Mouse (Mus musculus) limb, embryonic 13.5 days (tissue): ENCODE data around the gene Cacnb2. TPM values are rescaled to one million over a fixed set of nuclear protein-coding genes. Genes with fewer than 3 reads are reported as not detected.
"Not testable (repeated sequence)": the region's sequence is repeated elsewhere in the genome, so short reads cannot be mapped to it uniquely, and the experiment has no call there.

ENCODE experiments used
- ATAC-seq: fragments of 200-750 bp; cut with Nextera tagmentation; 2 replicates; pipeline ENCODE4 v1.8.0; 2017; ENCODE audit warnings: low read depth, moderate number of reproducible peaks, moderate TSS enrichment; ENCODE audit not compliant: low FRiP score
- H3K27ac ChIP-seq: fragments of 300-500 bp; sonication (generic); 2 replicates; pipeline ENCODE4 v1.5.1; 2015; ENCODE audit warnings: inconsistent platforms, mild to moderate bottlenecking, moderate library complexity
- H3K27me3 ChIP-seq: fragments of 300-500 bp; sonication (generic); 2 replicates; pipeline ENCODE4 v1.6.1; 2015; ENCODE audit warnings: mild to moderate bottlenecking, inconsistent platforms
- H3K36me3 ChIP-seq: fragments of 300-500 bp; sonication (generic); 2 replicates; pipeline ENCODE4 v1.6.1; 2015; ENCODE audit warnings: inconsistent platforms, mild to moderate bottlenecking, moderate library complexity
- H3K4me1 ChIP-seq: fragments of 300-500 bp; sonication (generic); 2 replicates; pipeline ENCODE4 v1.6.1; 2015; ENCODE audit warnings: inconsistent platforms
- H3K4me2 ChIP-seq: fragments of 300-500 bp; sonication (generic); replicated peaks from 2 replicates; pipeline ENCODE4 v1.6.1; 2015; ENCODE audit warnings: inconsistent platforms, mild to moderate bottlenecking, moderate library complexity
- H3K4me3 ChIP-seq: fragments of 300-500 bp; sonication (generic); 2 replicates; pipeline ENCODE4 v1.5.1; 2015; ENCODE audit warnings: moderate library complexity, mild to moderate bottlenecking, inconsistent platforms
- H3K9ac ChIP-seq: fragments of 300-500 bp; sonication (generic); 2 replicates; pipeline ENCODE4 v1.6.1; 2015; ENCODE audit warnings: mild to moderate bottlenecking, inconsistent platforms
- H3K9me3 ChIP-seq: fragments of 300-500 bp; sonication (generic); 2 replicates; pipeline ENCODE4 v1.6.1; 2016; ENCODE audit warnings: inconsistent platforms
- WGBS: fragments of 180-500 bp; shearing (Covaris S2); methylation state at CpG from one replicate; pipeline ENCODE4 v1.1.7; 2015; 5-methylcytosine and 5-hydroxymethylcytosine counted together
- polyA plus RNA-seq: library from polyadenylated mRNA; unstranded; fragments of >200 nt; fragmentation: Nextera tagmentation; extraction: Ambion mirVana; gene quantifications from 2 replicates; pipeline ENCODE4 v1.2.1, GENCODE M21; 2015

Cacnb2 gene
- polyA plus RNA-seq, 1 experiment from 2014 or later: 2.3 TPM

- H3K9ac ChIP-seq, H3K9me3 ChIP-seq, H3K27ac ChIP-seq, H3K4me3 ChIP-seq, H3K4me2 ChIP-seq, ATAC-seq, H3K27me3 ChIP-seq, H3K36me3 ChIP-seq, H3K4me1 ChIP-seq: not testable (repeated sequence)
- WGBS: 92% methylated on average over 13 of the region's 13 CpGs
Observed at GRCm38 (mm10) chr2:14726601-14727000, 123.7 kb downstream of the Cacnb2 start.

GRCm38 (mm10) chr2:14738927-14739326 lies 136.0 kb downstream of the Cacnb2 start:
- H3K9me3 ChIP-seq: no peaks in the 10 kb centered on the region
- no peaks in the 10 kb centered on the region for H3K27me3 ChIP-seq
- peak overlapping the region; percentile 39 for H3K4me2 ChIP-seq
- H3K9ac ChIP-seq: 0 out of 2 replicates have a peak overlapping the region, but pooled peaks have one; percentile 35
- no peaks in the 10 kb centered on the region for H3K36me3 ChIP-seq
- no peak overlapping the region for H3K4me3 ChIP-seq
- 36% methylated on average over 9 of the region's 9 CpGs for WGBS
- peak; percentile 49; the same call in 1 of the 2 replicates for ATAC-seq
- H3K4me1 ChIP-seq: peaks cover 14% of the 10 kb centered on the region
- no peak overlapping the region; the same call in 1 of the 2 replicates for H3K27ac ChIP-seq

GRCm38 (mm10) chr2:14739510-14739909 lies 136.6 kb downstream of the Cacnb2 start:
- Histone ChIP-seq H3K9ac (no peak overlapping the region), H3K36me3 (no peaks in the 10 kb centered on the region), H3K27ac (no peak overlapping the region), H3K27me3 (no peaks in the 10 kb centered on the region), H3K4me2 (peak overlapping the region; percentile 39), H3K4me3 (no peak overlapping the region), H3K9me3 (no peaks in the 10 kb centered on the region), H3K4me1 (peaks cover 14% of the 10 kb centered on the region)
- ATAC-seq: 0 out of 2 replicates have a peak, but pooled peaks have one; percentile 24
- WGBS: 75% methylated on average over 15 of the region's 15 CpGs

- H3K27me3 ChIP-seq: no peaks in the 10 kb centered on the region
- no peak overlapping the region for H3K27ac ChIP-seq
- no peaks in the 10 kb centered on the region for H3K36me3 ChIP-seq
- no peak overlapping the region for H3K4me3 ChIP-seq
- no peak overlapping the region for H3K9ac ChIP-seq
- ATAC-seq: no peak
- H3K4me2 ChIP-seq: 0 out of 2 replicates have a peak overlapping the region, but pooled peaks have one; percentile 9
- 54% methylated on average over 7 of the region's 7 CpGs for WGBS
- no peaks in the 10 kb centered on the region for H3K9me3 ChIP-seq
- peaks cover 14% of the 10 kb centered on the region for H3K4me1 ChIP-seq
Observed at GRCm38 (mm10) chr2:14740359-14740758, 137.5 kb downstream of the Cacnb2 start.

- Histone ChIP-seq H3K4me3 (no peak overlapping the region), H3K27ac (no peak overlapping the region), H3K36me3 (no peaks in the 10 kb centered on the region), H3K9me3 (no peaks in the 10 kb centered on the region), H3K4me2 (no peak overlapping the region), H3K27me3 (no peaks in the 10 kb centered on the region), H3K4me1 (peaks cover under 1% of the 10 kb centered on the region; the same call in 1 of the 2 replicates), H3K9ac (no peak overlapping the region)
- no peak for ATAC-seq
- 73% methylated on average over 1 of the region's 1 CpGs for WGBS
Observed at GRCm38 (mm10) chr2:14744761-14745160, 141.9 kb downstream of the Cacnb2 start.

- Histone ChIP-seq H3K36me3 (no peaks in the 10 kb centered on the region), H3K4me2 (no peak overlapping the region), H3K27me3 (no peaks in the 10 kb centered on the region), H3K4me3 (no peak overlapping the region), H3K9me3 (no peaks in the 10 kb centered on the region), H3K9ac (no peak overlapping the region), H3K27ac (no peak overlapping the region), H3K4me1 (no peaks in the 10 kb centered on the region)
- no peak for ATAC-seq
- 59% methylated on average over 4 of the region's 4 CpGs for WGBS
Observed at GRCm38 (mm10) chr2:14762846-14763245, 160.0 kb downstream of the Cacnb2 start.

DNA sequence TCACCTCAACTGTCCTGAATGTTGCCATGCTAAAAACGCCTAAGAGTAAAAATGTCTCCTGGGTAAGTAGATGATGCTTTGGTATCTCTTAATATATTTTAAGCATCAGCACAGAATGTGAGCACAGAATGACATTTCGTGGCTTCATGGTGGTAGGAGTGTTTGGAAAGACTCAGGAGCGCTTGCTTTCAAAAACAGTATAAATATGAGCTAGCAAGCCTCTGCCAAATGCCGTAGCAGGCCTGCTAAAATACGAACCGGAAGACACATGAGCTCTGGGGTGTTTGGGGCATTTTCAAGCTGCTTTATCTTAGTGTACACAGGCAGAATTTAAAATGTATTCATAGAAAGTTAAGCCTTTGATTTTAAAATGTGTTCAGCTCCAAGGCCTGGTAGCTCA lies 161.0 kb downstream of the Cacnb2 start:
- Histone ChIP-seq H3K36me3 (no peaks in the 10 kb centered on the region), H3K27me3 (no peaks in the 10 kb centered on the region), H3K9me3 (no peaks in the 10 kb centered on the region), H3K27ac (no peak overlapping the region), H3K9ac (no peak overlapping the region), H3K4me2 (no peak overlapping the region), H3K4me3 (no peak overlapping the region), H3K4me1 (no peaks in the 10 kb centered on the region)
- 85% methylated on average over 6 of the region's 6 CpGs for WGBS
- ATAC-seq: no peak

GRCm38 (mm10) chr2:14769448-14769847 lies 166.6 kb downstream of the Cacnb2 start:
- H3K4me1 ChIP-seq: no peaks in the 10 kb centered on the region
- no peaks in the 10 kb centered on the region for H3K9me3 ChIP-seq
- H3K27me3 ChIP-seq: no peaks in the 10 kb centered on the region
- no peak overlapping the region for H3K4me3 ChIP-seq
- ATAC-seq: no peak
- no peak overlapping the region for H3K9ac ChIP-seq
- 81% methylated on average over 1 of the region's 1 CpGs for WGBS
- H3K27ac ChIP-seq: no peak overlapping the region
- H3K36me3 ChIP-seq: no peaks in the 10 kb centered on the region
- H3K4me2 ChIP-seq: no peak overlapping the region

GRCm38 (mm10) chr2:14770635-14771034 lies 167.7 kb downstream of the Cacnb2 start:
- 86% methylated on average over 4 of the region's 4 CpGs for WGBS
- no peak overlapping the region for H3K9ac ChIP-seq
- no peaks in the 10 kb centered on the region for H3K27me3 ChIP-seq
- no peak overlapping the region for H3K4me2 ChIP-seq
- no peak for ATAC-seq
- H3K9me3 ChIP-seq: no peaks in the 10 kb centered on the region
- H3K27ac ChIP-seq: no peak overlapping the region
- no peaks in the 10 kb centered on the region for H3K4me1 ChIP-seq
- no peaks in the 10 kb centered on the region for H3K36me3 ChIP-seq
- H3K4me3 ChIP-seq: no peak overlapping the region

GRCm38 (mm10) chr2:14774375-14774774 lies 171.5 kb downstream of the Cacnb2 start:
- no peaks in the 10 kb centered on the region for H3K9me3 ChIP-seq
- no peak overlapping the region for H3K9ac ChIP-seq
- no peaks in the 10 kb centered on the region for H3K4me1 ChIP-seq
- H3K36me3 ChIP-seq: no peaks in the 10 kb centered on the region
- 73% methylated on average over 1 of the region's 1 CpGs for WGBS
- H3K4me3 ChIP-seq: no peak overlapping the region
- H3K27me3 ChIP-seq: no peaks in the 10 kb centered on the region
- H3K27ac ChIP-seq: no peak overlapping the region
- no peak overlapping the region for H3K4me2 ChIP-seq
- no peak for ATAC-seq

GRCm38 (mm10) chr2:14774857-14775495 lies 172.1 kb downstream of the Cacnb2 start:
- Histone ChIP-seq H3K4me3 (no peak overlapping the region), H3K9me3 (no peaks in the 10 kb centered on the region), H3K9ac (no peak overlapping the region), H3K27me3 (no peaks in the 10 kb centered on the region), H3K4me1 (no peaks in the 10 kb centered on the region), H3K4me2 (no peak overlapping the region), H3K36me3 (no peaks in the 10 kb centered on the region), H3K27ac (no peak overlapping the region)
- ATAC-seq: no peak
- 73% methylated on average over 3 of the region's 3 CpGs for whole genome bisulfite sequencing

GRCm38 (mm10) chr2:14787983-14788382 lies 185.1 kb downstream of the Cacnb2 start:
- no peaks in the 10 kb centered on the region for H3K36me3 ChIP-seq
- no peak overlapping the region for H3K9ac ChIP-seq
- ATAC-seq: no peak
- H3K27ac ChIP-seq: no peak overlapping the region
- WGBS: 83% methylated on average over 2 of the region's 2 CpGs
- no peak overlapping the region for H3K4me2 ChIP-seq
- H3K4me3 ChIP-seq: no peak overlapping the region
- no peaks in the 10 kb centered on the region for H3K4me1 ChIP-seq
- H3K27me3 ChIP-seq: no peaks in the 10 kb centered on the region
- no peaks in the 10 kb centered on the region for H3K9me3 ChIP-seq

GRCm38 (mm10) chr2:14801446-14802046 lies 198.7 kb downstream of the Cacnb2 start:
- WGBS: 91% methylated on average over 4 of the region's 4 CpGs
- no peaks in the 10 kb centered on the region for H3K9me3 ChIP-seq
- H3K9ac ChIP-seq: no peak overlapping the region
- H3K36me3 ChIP-seq: no peaks in the 10 kb centered on the region
- H3K4me2 ChIP-seq: no peak overlapping the region
- no peak overlapping the region for H3K4me3 ChIP-seq
- H3K4me1 ChIP-seq: peaks cover 10% of the 10 kb centered on the region
- no peak for ATAC-seq
- H3K27me3 ChIP-seq: no peaks in the 10 kb centered on the region
- no peak overlapping the region for H3K27ac ChIP-seq
